ENCODE assay signal across 8 mouse cellular contexts in genomic region chr17:87265792-87266186, GRCm38 (mm10). TPM values are rescaled to one million over a fixed set of nuclear protein-coding genes. Genes with fewer than 3 reads are reported as not detected.
DNase-seq lines count a peak whose midpoint lies in the region; ATAC-seq lines count a peak whose summit lies in the region.

Gene Mcfd2 (minus strand): TSS chr17:87265935.

- under 1% methylated on average over 35 of the region's 41 CpGs for WGBS in hindbrain, embryonic 13.5 days

- peak; percentile 89 for ATAC-seq in hindbrain, embryonic 13.5 days (ENCODE audit: low FRiP score)

- peak; percentile 96 for DNase-seq in NIH3T3 (ENCODE audit: low read depth)
- DNase-seq in cerebellum, postnatal 10 days = peak; percentile 97 to 98
- DNase-seq in frontal cortex, postnatal 14 days (ENCODE audit: low spot score in 2 of 2) = peak; percentile 78 to 80
- DNase-seq in layer of hippocampus, postnatal 36 days = peak; percentile 88
- peak; percentile 96 for DNase-seq in lung, postnatal 36 days
- DNase-seq in retina, postnatal 1 day = peak; percentile 95
- DNase-seq in urinary bladder, adult 18-20 months (ENCODE audit: low spot score in 2 of 2) = peak; percentile 81 to 93

- H3K9ac ChIP-seq in hindbrain, embryonic 13.5 days = peak within 1 kb of the TSS; percentile 95

- peak within 1 kb of the TSS; percentile 74 for H3K4me2 ChIP-seq in hindbrain, embryonic 13.5 days

- peak within 1 kb of the TSS; percentile 78 for H3K27ac ChIP-seq in hindbrain, embryonic 13.5 days

- peaks cover 26% of the 10 kb centered on the region for H3K36me3 ChIP-seq in hindbrain, embryonic 13.5 days

- peaks cover 10% of the 10 kb centered on the region for H3K9me3 ChIP-seq in hindbrain, embryonic 13.5 days

- peaks cover 21% of the 10 kb centered on the region for H3K4me1 ChIP-seq in hindbrain, embryonic 13.5 days (replicated peaks)

- no peaks in the 10 kb centered on the region for H3K27me3 ChIP-seq in hindbrain, embryonic 13.5 days

- H3K4me3 ChIP-seq in hindbrain, embryonic 13.5 days = peak within 1 kb of the TSS; percentile 88

RNA-seq across cellular contexts. Expression of gene Mcfd2, which starts in this region (rescaled TPM):
- 48.2 and 50.9 TPM in 2 replicates for polyA plus RNA-seq in hindbrain, embryonic 13.5 days (2015; fragmentation: Nextera tagmentation; extraction: Ambion mirVana)
- total RNA-seq in layer of hippocampus, postnatal 36 days (2021) = 10 to 100 TPM; 60.7 to 62.7 TPM

Comparison
In these comparisons a context has a peak if more than half of its experiments do, and no peak if none do; other contexts are left out.
1. Peak in every context shown above with its lines: DNase-seq, ATAC-seq, H3K4me3 ChIP-seq and H3K27ac ChIP-seq.